Mouse (Mus musculus): ENCODE data around the gene Ank3. TPM values are rescaled to one million over a fixed set of nuclear protein-coding genes. Genes with fewer than 3 reads are reported as not detected.

Gene Ank3
- polyA plus RNA-seq, 1 experiment from 2014 or later, result 76.6 TPM

DNA sequence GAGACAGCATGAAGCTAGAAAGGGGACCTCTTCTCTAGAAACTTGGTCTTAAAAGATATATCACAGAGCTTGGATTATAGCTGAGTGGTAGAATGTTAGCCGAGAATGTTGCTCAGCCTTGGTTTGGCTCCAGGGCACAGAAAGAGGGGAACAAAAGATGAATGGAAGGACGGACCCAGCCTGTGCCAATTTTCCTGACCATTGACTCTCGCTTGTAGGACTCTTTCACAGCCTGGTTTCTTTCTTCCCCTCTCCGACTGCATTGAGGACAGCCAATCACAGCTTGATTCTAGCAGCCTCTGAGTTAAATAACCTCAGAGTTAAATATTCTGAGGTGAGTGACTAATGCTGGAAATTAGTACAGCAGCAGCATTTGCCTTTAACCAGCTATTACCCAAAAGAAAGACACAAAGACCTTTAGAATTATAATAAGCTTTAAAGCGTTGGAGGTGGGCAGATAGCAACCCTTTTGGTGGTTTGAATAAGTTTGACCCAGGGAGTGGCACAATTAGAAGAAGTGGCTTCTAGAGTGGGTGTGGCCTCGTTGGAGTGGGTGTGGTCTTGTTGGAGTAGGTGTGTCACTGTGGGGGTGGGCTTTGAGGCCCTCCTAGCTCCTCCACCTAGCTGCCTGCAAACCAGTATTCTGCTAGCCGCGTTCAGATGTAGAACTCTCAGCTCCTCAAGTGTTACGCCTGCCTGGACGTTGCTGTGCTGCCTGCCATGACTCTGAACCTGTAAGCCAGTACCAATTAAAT is 24.6 kb upstream of the Ank3 start:
- ATAC-seq (ENCODE audit: low FRiP score, low read depth), result no peak
- Histone ChIP-seq H3K27me3 (no peaks in the 10 kb centered on the region), H3K4me2 (no peak overlapping the region), H3K36me3 (no peaks in the 10 kb centered on the region), H3K4me3 (no peak overlapping the region), H3K4me1 (replicated peaks) (no peaks in the 10 kb centered on the region), H3K9me3 (no peaks in the 10 kb centered on the region), H3K27ac (replicated peaks) (no peak overlapping the region), H3K9ac (no peak overlapping the region)
- WGBS, result 56% methylated on average over 10 of the region's 10 CpGs

DNA sequence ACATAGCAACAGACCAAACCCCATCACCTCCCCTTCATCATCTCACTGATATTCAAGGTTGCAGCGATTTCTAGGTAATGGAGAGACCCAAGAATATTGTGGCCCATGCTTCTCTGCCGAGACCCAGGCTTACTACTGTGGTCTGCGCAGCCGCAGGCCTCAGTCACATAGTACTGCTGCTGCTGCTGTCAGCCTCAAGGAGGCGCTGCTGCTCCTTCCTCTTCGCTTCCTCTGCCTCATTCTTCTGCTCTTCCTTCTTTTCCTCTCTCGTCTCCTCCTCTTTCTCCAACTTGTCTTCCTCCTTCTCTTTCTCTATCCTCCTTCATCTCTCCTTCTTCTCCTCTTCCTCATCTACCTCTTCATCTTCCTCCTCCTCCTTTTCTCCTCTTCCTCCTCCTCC is 23.4 kb upstream of the Ank3 start:
- Histone ChIP-seq H3K4me2 (no peak overlapping the region), H3K9me3 (no peaks in the 10 kb centered on the region), H3K27me3 (no peaks in the 10 kb centered on the region), H3K4me1 (replicated peaks) (no peaks in the 10 kb centered on the region), H3K4me3 (no peak overlapping the region), H3K9ac (no peak overlapping the region), H3K27ac (replicated peaks) (no peak overlapping the region), H3K36me3 (no peaks in the 10 kb centered on the region)
- WGBS, result 47% methylated on average over 7 of the region's 7 CpGs
- ATAC-seq (ENCODE audit: low FRiP score, low read depth), result no peak

DNA sequence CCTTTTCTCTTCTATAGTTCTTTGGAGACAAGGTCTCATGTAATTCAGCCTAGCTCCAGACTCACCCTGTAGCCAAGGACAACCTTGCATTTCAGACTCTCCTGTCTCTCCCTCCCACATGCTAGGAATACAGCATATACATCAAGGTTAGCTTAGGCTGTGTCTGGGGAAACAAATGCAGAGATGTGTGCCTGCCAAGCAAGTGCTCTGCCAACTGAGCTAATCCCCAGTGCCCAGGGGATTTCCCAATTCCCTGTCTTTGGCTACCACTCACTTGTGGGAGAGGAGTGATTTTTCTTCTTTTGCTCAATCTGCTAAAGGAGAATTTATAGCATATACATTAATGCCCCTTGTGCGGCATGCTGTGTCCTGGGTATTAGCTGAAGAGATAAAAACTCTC is 15.4 kb upstream of the Ank3 start:
- Histone ChIP-seq H3K27ac (replicated peaks) (no peak overlapping the region), H3K4me2 (no peak overlapping the region), H3K9ac (no peak overlapping the region), H3K4me3 (no peak overlapping the region), H3K27me3 (no peaks in the 10 kb centered on the region), H3K36me3 (no peaks in the 10 kb centered on the region), H3K9me3 (no peaks in the 10 kb centered on the region), H3K4me1 (replicated peaks) (no peaks in the 10 kb centered on the region)
- ATAC-seq (ENCODE audit: low FRiP score, low read depth), result no peak
- WGBS, result 71% methylated on average over 1 of the region's 1 CpGs

DNA sequence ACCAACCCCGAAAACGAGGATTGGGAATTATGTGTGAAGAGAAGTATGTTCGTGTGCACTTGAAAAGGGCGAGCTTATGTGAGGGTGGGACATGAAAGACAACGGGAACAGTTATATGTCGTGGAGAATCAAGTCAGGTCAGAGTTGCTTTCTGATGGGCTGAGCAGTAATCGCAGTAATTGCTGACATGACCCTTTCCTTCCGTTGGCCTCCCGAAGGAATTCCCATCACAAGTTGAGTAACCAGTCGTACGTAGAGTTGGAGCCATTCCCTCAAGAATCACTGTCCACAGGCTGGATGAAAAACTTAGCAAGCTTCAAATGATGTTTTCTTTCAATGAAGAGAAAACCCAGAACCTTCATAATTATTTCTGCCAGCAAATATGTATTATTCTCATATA is 13.9 kb upstream of the Ank3 start:
- H3K4me3 ChIP-seq, result no peak overlapping the region

DNA sequence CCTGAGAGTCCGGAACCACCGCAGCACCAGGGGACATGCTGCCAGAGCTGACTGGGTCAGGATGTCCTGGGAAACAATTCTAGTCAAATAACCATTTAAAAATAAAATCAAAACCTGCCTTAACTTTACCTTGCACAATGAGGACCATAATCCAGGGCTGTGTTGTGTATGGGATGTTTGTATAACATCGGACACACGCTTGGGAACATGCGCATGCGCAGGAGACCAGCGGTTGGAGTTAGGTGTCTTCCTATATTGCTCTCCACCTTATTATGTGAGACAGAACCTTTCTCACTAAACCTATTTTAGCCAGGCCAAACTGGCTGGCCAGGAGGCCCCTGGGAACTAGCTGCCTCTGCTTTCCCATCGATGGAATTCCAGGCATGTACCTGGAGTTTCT is 13.4 kb upstream of the Ank3 start:
- no peak overlapping the region for H3K4me3 ChIP-seq
- no peaks in the 10 kb centered on the region for H3K27me3 ChIP-seq
- H3K36me3 ChIP-seq, result no peaks in the 10 kb centered on the region
- ATAC-seq (ENCODE audit: low FRiP score, low read depth), result no peak
- H3K9ac ChIP-seq, result no peak overlapping the region
- WGBS, result 91% methylated on average over 8 of the region's 8 CpGs
- no peaks in the 10 kb centered on the region for H3K4me1 ChIP-seq (replicated peaks)
- no peaks in the 10 kb centered on the region for H3K9me3 ChIP-seq
- H3K27ac ChIP-seq (replicated peaks), result no peak overlapping the region
- no peak overlapping the region for H3K4me2 ChIP-seq

More for the DNA sequence above, 13.9 kb upstream of the Ank3 start:
- H3K36me3 ChIP-seq, result no peaks in the 10 kb centered on the region
- H3K9me3 ChIP-seq, result no peaks in the 10 kb centered on the region
- H3K4me2 ChIP-seq, result no peak overlapping the region
- no peak overlapping the region for H3K27ac ChIP-seq (replicated peaks)
- H3K27me3 ChIP-seq, result no peaks in the 10 kb centered on the region
- H3K4me1 ChIP-seq (replicated peaks), result no peaks in the 10 kb centered on the region
- no peak for ATAC-seq (ENCODE audit: low FRiP score, low read depth)
- no peak overlapping the region for H3K9ac ChIP-seq
- WGBS, result 86% methylated on average over 11 of the region's 11 CpGs

DNA sequence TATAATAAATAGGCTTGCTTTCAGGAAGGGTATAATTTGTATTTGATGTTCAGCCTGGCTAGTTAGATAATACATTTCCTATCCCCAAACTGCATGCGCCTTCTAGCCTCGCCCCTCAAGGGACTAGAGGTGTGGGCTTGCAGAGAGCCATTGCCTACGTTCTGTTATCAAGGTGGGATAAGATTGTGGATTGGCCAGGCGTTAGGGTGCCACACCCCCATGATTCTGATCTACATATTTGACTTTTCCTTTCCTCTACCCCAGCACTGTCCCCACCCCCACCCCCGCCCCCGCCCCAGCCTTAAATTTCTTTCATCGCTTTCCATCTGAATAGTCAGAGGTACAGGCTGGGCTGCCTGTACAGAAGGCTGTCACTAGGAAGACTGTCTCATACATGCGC is 11.8 kb upstream of the Ank3 start:
- 82% methylated on average over 8 of the region's 8 CpGs for WGBS
- no peak for ATAC-seq (ENCODE audit: low FRiP score, low read depth)
- Histone ChIP-seq H3K4me2 (no peak overlapping the region), H3K27ac (replicated peaks) (no peak overlapping the region), H3K9ac (no peak overlapping the region), H3K27me3 (no peaks in the 10 kb centered on the region), H3K4me1 (replicated peaks) (no peaks in the 10 kb centered on the region), H3K9me3 (no peaks in the 10 kb centered on the region), H3K4me3 (no peak overlapping the region), H3K36me3 (no peaks in the 10 kb centered on the region)

DNA sequence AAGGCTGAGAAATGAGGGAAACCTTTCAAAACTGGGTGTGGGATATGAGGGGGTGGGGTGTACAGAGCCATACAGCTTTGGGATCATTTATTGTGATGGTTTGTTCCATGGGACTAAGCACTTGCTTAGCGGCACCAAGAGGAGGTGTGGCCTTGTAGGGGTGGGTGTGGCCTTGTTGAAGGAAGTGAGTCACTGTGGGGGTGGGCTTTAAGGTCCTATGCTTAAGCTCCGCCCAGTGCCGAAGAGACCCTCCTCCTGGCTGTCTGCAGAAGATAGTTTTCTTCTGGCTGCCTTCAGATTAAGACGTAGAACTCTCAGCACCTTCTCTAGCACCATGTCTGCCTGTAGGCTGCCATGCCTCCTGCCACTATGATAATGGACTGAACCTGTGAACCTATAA is 9.1 kb upstream of the Ank3 start:
- no peak overlapping the region for H3K4me2 ChIP-seq
- no peak overlapping the region for H3K4me3 ChIP-seq
- no peaks in the 10 kb centered on the region for H3K36me3 ChIP-seq
- ATAC-seq (ENCODE audit: low FRiP score, low read depth), result no peak
- H3K9ac ChIP-seq, result no peak overlapping the region
- no peaks in the 10 kb centered on the region for H3K27me3 ChIP-seq
- no peak overlapping the region for H3K27ac ChIP-seq (replicated peaks)
- no peaks in the 10 kb centered on the region for H3K4me1 ChIP-seq (replicated peaks)
- WGBS, result 92% methylated on average over 4 of the region's 4 CpGs
- no peaks in the 10 kb centered on the region for H3K9me3 ChIP-seq

DNA sequence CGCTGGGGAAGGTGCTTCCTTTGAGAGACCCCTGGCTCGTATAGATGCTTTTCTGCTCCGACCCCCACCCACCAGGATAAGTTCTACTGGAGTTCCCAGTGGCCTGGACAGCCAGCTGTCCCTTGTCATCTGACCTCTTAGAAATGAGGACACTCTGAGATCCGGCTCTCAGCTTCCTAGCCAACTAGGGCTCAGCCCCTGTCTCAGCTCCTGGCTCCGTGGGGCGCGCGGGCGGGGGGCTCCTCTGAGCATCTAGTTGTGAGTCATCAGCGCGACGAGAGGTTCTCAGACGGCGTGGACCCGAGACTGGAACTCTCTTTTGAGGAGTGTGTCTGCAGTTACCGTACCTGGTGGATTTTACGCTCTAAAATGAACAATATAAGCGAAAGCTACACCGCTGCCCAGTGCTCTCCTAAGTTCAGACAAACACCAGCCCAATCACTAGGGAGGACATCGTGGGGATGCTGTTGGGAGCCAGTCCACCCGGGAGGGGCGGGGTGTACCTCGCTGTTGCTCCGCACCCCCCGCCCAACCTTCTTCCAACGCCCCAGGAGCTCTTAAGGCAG is 293 bp upstream of the Ank3 start:
- WGBS, result 1% methylated on average over 26 of the region's 26 CpGs

DNA sequence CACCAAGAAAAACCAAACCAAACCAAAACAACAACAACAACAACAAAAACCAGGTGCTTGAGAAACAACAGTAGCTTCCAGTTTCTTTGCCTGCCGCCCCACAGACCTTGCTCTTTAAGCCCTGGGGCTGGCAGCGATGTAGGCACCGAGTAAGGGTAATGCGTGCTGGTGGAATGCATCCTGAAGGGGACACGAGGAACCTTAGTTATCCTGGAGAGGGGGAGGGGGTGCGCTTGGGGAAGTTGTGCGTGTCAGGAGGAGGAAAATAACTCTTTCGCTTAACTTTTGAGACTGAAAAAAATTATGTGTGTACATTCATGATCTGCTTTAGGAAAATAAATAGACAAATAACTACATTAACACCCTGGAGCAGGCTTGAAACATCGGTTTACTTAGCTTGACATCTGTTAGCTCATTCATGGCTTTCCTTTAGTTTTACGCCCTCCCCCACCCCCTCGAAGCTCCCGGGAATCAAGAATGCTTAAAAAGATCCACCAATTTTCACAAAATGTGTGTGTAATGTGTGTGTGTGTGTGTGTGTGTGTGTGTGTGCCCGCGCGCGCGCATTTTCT is 1.3 kb downstream of the Ank3 start:
- Histone ChIP-seq H3K27ac (replicated peaks) (no peak overlapping the region), H3K27me3 (peaks cover 39% of the 10 kb centered on the region), H3K9ac (peak overlapping the region; percentile 46; the same call in 1 of the 2 replicates), H3K36me3 (no peaks in the 10 kb centered on the region), H3K9me3 (no peaks in the 10 kb centered on the region), H3K4me2 (peak overlapping the region; percentile 100), H3K4me1 (replicated peaks) (peaks cover 28% of the 10 kb centered on the region), H3K4me3 (peak overlapping the region; percentile 76)
- ATAC-seq (ENCODE audit: low FRiP score, low read depth), result no peak
- 2% methylated on average over 17 of the region's 17 CpGs for WGBS

More for the DNA sequence above, 293 bp upstream of the Ank3 start:
- H3K9ac ChIP-seq, result peak overlapping the region; percentile 46
- H3K4me2 ChIP-seq, result peak overlapping the region; percentile 100
- H3K4me3 ChIP-seq, result peak overlapping the region; percentile 76
- H3K36me3 ChIP-seq, result no peaks in the 10 kb centered on the region
- H3K27ac ChIP-seq (replicated peaks), result no peak overlapping the region
- no peaks in the 10 kb centered on the region for H3K9me3 ChIP-seq
- H3K27me3 ChIP-seq, result peaks cover 39% of the 10 kb centered on the region
- ATAC-seq (ENCODE audit: low FRiP score, low read depth), result peak; percentile 30; the same call in 1 of the 2 replicates
- H3K4me1 ChIP-seq (replicated peaks), result peaks cover 28% of the 10 kb centered on the region

DNA sequence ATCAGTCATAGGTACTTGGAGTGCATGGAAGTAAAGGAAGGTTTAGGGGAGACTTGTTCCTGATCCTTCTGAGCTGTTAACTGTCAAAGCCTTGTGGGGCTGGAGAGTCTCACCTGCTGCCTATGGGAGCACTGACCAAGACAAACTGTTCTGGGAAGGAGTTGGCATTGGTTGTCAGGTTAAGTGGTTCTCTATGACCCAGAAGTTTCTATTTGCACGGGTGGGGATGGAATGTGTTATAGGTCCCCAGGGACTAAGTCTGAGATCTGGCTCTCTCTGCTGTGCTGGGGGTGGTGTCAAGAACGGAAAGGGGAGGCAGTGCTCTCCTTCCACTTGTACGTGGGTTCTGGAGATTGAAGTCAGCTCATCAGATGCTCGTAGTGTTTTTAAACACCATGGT is 6.9 kb downstream of the Ank3 start:
- Histone ChIP-seq H3K36me3 (no peaks in the 10 kb centered on the region), H3K27me3 (peaks cover 7% of the 10 kb centered on the region; the same call in 1 of the 2 replicates)
- WGBS, result 79% methylated on average over 4 of the region's 4 CpGs

DNA sequence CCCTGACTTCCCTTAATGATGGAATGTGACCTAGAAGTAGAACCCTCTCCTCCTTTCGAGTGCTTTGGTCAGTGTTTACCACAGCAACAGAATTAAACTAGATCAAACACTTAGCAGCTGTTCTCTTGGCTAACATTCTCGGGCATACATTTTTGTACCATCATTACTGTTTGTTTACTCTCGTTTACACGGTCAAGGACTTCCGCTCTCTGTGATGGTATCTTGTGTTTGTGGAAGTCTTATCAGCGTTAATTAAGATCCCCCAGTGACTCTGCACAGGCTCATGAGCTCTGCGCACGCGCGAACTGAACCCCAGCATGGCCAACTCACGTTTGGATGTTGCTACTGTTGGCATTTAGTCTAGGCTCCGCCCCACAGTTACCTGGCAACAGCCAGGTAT is 16.3 kb downstream of the Ank3 start:
- ATAC-seq (ENCODE audit: low FRiP score, low read depth), result no peak
- no peak overlapping the region for H3K27ac ChIP-seq (replicated peaks)
- H3K36me3 ChIP-seq, result no peaks in the 10 kb centered on the region
- WGBS, result 74% methylated on average over 12 of the region's 12 CpGs
- no peak overlapping the region for H3K9ac ChIP-seq
- H3K27me3 ChIP-seq, result no peaks in the 10 kb centered on the region
- H3K4me2 ChIP-seq, result no peak overlapping the region
- no peak overlapping the region for H3K4me3 ChIP-seq
- H3K9me3 ChIP-seq, result no peaks in the 10 kb centered on the region
- no peaks in the 10 kb centered on the region for H3K4me1 ChIP-seq (replicated peaks)

More for the DNA sequence above, 6.9 kb downstream of the Ank3 start:
- Histone ChIP-seq H3K4me2 (no peak overlapping the region), H3K9me3 (no peaks in the 10 kb centered on the region), H3K9ac (no peak overlapping the region), H3K27ac (replicated peaks) (no peak overlapping the region), H3K4me1 (replicated peaks) (peaks cover 3% of the 10 kb centered on the region), H3K4me3 (no peak overlapping the region)
- no peak for ATAC-seq (ENCODE audit: low FRiP score, low read depth)

DNA sequence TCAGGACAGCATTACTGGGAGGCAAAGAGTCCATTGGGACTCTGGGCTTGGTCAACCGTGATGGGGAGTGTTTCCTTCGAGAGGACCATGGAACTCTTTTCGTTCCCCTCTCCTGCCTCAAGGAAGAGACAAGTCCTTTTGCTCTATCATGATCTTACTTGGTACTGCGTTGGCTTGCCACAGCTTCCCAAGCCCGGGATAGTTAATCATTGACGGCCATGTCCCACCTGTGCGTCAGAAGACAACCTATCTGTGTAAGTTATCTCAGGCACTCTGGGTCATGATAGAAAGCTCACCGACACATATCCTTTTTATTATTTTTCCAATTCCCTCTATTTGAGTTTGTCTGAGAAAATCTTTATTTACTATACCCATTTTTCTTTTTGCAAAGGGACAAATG is 20.1 kb downstream of the Ank3 start:
- ATAC-seq (ENCODE audit: low FRiP score, low read depth), result no peak
- Histone ChIP-seq H3K4me2 (no peak overlapping the region), H3K36me3 (no peaks in the 10 kb centered on the region), H3K4me1 (replicated peaks) (no peaks in the 10 kb centered on the region), H3K27ac (replicated peaks) (no peak overlapping the region), H3K27me3 (no peaks in the 10 kb centered on the region), H3K9me3 (no peaks in the 10 kb centered on the region), H3K9ac (no peak overlapping the region), H3K4me3 (no peak overlapping the region)
- 88% methylated on average over 8 of the region's 8 CpGs for WGBS
